Mouse (Mus musculus) 416B (cell line): ENCODE measurements at regions not wholly inside any gene's neighbourhood (a gene's known extent, or its start where the extent isn't known, plus 50 kb on each side); places are given as distances from the start of the nearest gene placed in this dataset.

Source experiments
- DNase-seq: peaks from one replicate; pipeline ENCODE4 v3.0.0; 2011; ENCODE audit warnings: low read depth

DNA sequence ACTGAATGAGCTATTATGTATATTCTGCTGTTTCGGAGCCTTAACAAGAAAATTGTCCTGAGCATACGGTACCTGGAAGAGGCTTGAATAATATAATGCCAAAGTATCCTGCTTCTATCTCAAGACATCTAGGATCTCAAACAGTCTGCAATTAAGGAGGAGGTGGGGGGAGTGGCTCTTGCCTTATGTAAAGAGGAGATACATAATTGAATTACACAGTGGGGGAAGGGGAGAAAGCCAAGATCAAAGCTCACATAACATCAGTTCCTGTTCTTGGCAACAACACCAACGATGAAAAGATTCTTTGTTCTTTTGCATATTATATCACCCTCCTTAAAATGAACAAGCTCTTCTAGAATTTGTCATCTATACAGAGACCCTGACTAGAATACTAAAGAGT, 512.4 kb upstream of the Zeb2 start:
- no peak for DNase-seq

DNA sequence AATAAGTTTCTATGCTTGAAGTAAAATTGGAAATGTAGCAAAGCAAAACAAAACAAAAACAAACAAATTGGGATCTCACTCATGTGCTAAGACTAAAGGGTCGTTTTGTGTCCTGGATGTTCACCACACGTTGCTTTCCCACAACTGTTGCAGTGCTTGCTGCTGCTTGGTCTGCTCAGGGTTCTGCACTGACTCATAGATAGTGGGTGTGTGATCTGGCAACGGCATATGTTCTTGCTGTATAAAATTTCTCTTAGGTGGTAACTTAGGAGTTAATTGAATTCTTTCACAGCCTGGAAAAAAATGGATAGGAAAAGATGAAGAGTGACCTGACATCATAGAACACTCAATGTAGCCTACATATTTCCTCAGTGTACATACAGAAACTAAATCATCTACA, 505.9 kb upstream of the Zeb2 start:
- no peak for DNase-seq

DNA sequence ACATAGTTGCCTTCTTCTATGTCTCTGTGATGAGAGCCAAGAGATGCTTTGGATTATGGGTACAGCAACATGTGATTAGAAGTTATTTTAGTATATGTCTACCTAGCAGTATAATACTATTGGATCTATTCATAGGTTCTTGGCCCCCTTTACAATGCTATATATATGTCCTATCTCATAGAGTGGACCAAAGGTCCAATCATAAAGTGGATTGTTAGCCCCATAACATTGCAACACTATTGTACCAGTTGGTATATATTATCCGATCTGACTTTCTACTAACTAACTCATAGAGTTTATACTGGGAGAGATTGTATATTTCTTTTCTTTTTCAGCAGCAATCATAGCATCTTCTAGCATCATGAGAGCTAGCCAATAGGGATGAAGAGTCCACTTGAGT, 491.7 kb upstream of the Zeb2 start:
- DNase-seq: no peak

DNA sequence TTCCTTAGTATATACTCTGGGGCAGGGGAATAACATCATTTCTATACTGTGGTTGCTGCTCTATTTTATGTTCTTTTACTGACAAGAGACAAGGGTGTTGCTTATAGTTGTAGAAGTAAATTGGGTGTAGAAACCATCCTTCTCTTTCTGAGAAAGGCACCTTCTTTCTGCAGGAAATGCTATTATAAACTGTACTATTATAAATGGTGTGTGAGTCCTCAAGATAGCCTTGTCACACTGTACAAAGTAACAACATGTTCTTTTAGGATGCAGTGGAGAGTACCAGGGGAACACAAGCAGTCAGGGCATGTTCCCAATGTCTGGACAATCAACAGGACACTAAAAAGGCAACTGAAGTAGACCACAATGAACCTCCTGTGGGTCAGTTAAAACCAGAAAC, 490.2 kb upstream of the Zeb2 start:
- no peak for DNase-seq

DNA sequence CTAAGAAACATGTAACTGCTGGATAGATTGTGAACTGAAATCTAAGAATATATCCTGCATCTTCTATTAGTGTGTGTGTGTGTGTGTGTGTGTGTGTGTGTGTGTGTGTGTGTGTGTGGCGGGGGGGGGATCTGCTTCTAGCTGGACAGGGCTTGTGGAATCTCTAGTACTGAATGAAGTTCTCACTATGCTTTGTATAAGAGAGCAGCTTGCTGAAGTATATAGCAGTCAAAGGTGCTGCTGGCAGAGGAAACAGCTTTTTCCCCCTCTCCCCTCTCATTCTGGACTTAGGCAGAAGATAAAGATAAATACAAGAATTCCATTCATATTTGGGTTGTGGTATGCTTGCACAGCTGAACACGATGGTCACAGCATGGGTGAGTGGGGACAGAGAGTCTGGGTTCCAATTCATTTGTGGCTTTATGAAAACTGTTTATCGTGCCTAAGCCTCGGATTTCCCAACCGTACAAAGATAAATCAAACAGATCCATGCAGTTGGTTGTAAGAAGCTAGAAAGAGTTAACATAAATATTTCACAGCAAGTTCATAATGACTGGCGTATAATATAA, 484.2 kb upstream of the Zeb2 start:
- DNase-seq: no peak

DNA sequence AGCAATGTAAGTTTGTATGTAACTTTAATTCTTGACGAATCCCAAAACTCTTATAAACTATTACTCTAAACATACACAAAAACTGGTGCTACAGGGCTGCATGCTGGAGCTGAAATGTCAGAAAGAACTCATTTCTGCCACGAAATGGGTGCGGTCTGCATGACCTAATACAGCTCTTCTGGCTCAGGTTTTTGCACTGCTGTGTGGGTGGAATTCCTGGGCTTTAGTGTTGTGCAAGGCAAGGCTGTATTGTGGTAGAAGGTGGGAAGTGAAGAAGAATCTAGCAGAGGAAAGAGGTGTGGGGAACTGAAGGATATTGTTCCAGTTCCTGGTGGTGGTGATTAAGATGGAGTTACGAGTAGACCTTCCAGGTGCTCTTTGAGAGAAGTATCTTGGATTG, 476.6 kb upstream of the Zeb2 start:
- no peak for DNase-seq

DNA sequence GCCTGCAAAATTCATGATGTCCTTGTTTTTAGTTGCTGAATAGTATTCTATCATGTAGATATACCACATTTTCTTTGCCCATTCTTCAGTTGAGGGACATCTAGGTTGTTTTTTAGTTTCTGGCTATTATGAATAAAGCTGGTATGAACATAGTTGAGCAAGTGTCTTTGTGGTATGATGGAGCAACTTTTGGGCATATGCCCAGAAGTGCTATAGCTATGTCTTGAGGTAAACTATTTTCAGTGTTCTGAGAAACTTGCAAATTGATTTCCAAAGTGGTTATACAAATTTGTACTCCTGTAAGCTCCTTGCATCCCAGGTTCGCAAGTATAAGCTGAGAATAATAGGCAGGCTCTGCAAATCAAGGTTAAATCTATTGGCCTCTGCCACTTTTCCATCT, 473.8 kb upstream of the Zeb2 start:
- peak; percentile 55 for DNase-seq

DNA sequence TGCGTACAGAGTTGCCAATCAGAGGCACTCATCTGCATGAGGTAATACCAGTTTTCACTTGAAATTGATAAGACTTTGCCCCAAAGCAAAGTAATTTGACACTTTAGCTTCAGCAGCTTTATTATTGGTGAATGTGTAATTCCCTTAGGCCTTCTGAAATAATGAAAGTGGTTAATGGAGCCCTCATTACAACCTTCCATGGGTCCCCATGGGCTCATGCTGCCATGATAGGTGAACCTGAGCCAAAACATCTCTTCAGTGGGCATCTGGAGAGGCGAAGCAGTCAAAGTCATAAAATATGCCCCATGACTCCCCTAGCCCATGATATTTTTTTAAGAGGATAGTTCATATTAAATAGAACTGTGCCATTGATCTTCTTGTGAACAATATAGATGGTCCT, 471.1 kb upstream of the Zeb2 start:
- no peak for DNase-seq

DNA sequence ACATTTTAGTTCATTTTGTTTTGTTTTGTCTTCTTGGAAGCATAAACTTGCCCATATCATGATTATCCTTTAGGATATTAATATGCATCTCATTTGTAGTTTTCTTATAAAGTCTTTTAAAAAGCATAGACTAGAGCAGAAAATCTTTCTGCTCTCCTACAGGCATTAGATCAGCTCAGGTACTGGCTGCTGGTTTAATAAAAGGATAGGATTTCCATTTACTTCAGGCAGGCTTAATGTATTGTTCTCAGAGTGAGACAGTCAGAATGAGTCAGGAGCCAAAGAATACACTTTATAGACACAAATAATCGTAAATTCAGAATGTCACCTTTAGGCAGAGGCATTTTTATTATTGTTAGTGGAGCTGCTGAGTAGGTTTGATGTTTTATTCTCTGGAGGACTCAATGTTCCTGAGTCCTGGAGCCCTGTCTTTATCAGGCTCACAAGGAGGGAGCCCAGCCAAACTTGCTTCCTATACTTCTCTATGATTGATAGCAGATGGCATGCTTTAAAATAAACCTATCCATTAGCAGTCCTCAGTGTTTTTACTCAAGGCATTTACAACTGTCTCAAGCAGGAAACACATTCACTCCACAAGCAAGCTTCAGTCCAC, 469.5 kb upstream of the Zeb2 start:
- no peak for DNase-seq

DNA sequence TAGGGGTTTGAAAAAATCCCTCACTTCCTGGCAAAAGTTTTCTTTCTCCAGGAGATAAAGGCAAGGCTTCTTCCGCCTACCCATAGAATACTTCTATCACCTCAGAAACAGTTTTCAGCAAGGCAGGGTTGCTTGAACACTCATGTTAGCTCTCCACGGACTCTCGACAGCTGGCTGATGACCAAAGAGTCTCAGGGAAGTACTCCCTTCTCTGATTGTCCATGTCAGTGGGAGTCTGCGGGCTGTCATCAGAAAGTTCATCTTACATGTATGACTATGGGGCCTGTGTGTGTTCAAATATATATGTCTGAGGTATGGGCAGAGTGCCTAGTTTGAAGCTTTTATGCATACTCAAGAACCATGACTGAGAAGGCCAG, 464.3 kb upstream of the Zeb2 start:
- DNase-seq: no peak

DNA sequence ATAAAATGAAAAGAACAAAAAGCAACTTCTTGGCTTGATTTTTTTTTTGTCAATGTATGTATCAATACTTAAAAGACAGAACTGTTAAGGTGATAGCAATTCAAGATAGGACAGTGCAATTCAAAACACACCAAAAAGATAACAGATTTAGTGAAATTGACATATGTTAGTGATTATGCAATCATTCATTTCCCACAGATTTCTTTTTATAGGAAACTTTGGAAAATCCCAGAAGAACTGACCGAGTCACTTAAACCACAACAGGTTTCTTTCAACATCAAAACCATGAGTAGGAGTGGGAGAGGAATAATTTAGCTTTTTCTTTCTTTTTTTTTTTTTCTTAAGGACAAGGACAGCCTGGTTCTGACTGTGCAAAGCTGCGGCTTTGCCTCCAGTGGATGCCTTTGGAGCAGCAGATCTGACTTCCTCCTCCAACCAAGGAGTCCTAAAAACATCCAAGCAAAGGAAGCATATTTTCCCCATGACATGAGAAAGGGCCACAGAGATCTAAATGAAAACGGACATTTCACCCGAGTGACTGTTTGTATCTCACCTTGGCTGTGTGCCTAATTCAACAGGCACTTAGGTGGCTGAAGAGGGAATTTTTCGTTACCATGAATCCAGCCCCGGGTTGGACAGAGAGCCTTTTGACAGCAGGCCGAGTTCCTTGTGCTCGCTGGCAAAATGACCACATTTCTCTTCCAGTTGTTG, 463.8 kb upstream of the Zeb2 start:
- no peak for DNase-seq

DNA sequence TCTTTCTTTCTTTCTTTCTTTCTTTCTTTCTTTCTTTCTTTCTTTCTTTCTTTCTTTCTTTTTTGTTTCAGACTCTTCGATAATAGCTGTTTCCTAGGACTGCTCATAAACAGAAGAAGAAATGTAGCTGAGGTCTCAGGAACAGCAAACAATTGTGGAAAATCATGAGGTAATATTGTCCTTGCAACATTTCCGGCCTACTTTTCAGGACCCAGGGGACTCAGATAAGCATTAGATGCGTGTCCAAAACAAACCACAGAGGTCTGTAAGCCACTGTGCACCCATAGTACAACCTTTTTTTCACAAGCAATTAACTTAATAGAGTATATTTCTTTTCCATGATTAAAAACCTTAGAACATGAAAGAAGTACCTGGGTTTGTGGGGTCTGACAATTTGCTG, 455.7 kb upstream of the Zeb2 start:
- peak; percentile 56 for DNase-seq

DNA sequence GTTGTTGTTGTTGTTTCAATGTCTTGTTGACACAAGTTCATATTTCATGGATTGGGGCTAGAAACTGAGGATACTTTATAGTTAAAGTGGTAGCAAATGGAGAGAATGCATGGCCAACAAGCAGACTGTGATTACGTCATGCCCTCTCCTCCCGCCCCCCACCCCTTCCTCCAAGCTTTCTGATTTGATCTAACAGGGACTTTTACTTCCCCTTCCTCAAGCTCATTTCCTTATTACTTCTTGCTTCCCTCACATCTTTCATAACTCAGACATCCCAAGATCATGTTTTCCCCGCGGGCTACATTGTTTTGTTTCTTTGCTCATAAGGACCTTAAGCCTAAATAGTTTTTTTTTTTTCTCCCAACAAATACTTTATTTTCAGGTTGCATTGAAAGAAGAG, 437.5 kb upstream of the Zeb2 start:
- DNase-seq: no peak

DNA sequence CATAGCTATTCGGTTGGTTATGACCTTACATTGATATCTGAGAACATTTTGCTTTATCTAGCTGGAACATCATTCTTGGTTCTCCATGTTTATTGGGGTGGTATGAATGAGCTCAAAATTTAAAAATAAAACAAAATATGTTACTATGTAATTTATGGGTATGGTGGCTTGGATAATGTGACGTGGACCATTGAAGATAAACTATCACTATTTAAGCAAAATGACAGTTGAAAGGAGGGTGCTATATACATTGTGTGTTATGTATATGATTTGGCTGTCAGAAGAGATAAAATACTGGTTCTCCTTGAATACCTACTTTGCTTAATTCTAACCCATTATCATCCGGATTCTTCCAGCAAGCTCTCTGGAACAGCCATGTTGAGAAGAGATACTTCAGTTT, 424.2 kb upstream of the Zeb2 start:
- DNase-seq: no peak

DNA sequence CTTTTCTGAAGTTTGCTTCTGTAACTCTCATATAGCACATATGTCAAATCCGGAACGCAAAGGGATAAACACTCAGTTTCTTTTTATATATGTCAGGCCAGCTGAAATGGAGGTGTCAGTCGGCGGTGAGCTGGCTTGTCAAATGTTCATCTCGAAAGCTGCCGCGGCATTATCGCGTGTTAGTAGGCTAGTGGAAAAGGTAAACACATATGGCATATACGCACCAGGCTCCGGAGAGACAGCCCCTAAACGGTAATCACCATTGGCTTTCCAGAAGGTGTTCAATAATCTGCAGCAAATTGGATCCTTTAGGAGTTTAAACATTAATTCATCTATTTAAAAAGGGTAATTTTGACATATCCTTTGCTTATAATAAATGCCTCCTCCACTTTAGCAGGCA, 421.8 kb upstream of the Zeb2 start:
- DNase-seq: no peak

DNA sequence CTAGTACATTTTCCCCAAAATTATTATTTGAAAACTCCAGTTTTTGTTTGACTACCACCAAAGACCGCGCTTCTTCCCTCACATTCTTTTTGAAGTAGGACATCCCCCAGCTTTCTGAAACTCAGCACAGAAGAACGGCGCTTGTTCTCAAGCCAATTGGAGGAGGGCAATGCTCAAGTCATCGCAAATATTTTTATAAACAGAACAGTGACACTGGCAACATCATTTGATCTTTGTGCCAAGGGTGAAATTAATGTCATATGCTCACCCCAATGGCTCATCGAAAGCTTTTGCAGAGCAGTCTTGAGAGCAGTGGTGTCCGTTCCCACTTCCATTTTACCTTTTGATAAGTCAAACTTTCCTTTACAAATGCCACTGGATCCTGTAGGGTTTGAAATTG, 420.5 kb upstream of the Zeb2 start:
- no peak for DNase-seq

DNA sequence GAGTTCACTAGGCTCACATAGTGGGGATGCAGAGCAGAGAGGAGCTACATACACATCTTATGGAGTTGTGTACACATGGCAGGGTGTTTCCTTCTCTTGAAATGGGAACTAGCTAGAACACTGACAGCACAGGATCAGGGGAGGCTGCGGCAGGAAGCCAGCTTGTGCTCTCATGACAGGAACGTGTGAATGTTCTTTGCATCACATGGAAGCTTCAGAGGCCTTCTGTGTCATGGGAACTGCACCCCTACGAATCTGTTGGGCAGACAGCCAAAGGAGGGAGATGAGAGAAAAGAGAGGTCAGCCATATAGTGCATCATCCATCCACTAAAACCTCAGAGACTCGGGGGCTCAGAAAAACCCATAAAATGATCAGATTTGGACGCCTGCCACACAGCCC, 417.6 kb upstream of the Zeb2 start:
- DNase-seq: no peak

DNA sequence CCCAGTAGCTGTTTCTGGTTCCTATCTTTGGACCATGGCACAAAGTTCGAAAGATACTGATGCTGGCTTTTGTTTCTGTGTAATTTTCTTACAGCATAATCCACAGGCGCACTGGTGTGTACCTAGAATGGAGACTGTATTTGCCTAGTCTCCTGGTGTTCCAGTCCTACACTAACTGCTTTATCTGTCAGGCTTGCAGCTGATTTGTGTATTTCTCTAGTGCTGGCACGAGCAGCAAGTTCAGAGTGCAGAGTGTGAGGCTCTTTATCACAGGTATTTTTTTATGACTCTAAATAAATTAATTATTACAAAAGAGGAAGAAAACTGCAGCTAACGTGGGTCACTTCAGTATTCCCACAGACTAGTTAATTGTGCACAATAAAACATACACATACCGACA, 405.1 kb upstream of the Zeb2 start:
- no peak for DNase-seq

DNA sequence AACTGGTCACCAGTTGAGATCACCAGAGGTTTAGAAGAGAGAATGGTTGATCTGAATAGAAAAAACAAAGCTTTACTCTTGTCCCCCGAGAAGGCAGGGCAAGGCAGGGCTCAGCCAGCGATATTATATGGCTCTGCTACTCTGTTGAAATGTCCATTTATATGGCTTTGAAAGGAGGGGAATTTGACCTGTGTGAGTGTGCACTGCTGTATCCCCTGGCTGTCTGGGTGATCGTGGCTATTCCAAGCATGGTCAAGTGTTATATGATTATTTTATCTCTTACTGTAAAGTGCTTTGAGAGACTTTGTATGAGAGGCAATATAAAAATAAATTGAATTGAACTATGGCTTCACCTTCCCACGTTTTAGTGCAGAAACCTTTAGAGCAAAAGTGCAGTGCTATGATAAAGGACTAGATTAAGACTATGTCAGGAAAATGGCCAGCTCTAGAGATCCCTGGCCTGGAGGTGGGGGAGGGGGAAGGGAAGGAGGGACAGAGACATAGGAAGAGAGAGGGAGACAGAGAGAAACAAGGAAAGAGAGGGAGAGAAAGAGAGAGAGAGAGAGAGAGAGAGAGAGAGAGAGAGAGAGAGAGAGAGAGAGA, 402.5 kb upstream of the Zeb2 start:
- DNase-seq: no peak

DNA sequence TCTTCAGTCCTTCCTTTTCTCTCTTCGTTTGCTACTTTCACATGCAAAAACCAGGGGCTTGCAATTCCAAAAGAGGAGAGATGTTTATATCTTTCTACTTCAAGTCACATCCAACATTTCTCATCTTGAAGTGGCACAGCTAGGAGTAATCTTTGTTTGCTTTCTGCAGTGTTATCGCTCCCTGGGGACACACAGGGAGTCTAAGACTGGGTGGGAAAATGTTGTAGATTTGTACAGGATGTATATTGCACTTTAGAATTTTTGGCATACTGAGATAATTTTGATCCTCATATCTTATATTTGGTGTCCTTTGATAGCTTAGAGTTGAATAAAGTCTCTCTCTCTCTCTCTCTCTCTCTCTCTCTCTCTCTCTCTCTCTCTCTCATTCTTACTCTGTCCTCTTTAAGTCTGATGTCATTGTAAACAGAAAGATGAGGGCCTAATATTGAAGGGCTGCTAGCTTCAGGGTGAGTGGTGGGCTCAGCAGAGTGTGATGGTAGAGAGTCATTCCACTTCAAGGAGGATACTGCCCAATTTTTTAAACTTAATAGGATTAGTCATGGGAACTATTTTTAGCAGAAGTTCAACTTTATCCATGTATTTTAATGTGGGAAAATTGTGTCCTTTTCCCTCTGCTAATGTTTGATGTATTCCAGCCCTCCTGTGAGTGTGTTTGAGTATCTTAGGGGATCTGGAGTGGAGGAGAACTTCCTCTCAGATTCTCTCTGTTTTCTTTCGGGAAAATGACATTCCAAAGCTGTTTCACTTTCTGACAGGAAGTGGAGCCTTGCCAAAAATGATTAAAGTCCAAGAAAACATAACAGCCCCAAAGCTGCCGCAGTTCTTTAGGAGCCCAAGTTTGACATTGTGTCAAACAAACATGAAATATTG, 397.3 kb upstream of the Zeb2 start:
- DNase-seq: no peak

DNA sequence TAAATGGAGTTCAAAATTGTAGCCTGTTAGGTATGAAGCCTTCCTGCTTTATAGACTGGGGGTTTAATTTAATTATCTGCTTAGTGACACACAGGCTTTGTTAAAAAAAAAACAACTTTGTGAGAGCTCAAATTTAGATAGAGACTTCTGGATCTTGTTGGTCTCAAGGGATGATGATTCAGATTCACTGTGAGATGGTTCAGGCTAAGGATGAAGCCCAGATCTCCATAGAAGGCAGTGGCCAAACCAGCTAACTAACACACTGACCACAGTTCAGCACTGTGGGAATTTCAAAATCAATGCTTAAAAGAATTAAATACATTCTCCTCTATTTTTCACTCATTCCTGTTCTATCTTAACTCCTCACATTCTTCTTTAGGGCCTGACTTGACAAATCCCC, 395.7 kb upstream of the Zeb2 start:
- no peak for DNase-seq

DNA sequence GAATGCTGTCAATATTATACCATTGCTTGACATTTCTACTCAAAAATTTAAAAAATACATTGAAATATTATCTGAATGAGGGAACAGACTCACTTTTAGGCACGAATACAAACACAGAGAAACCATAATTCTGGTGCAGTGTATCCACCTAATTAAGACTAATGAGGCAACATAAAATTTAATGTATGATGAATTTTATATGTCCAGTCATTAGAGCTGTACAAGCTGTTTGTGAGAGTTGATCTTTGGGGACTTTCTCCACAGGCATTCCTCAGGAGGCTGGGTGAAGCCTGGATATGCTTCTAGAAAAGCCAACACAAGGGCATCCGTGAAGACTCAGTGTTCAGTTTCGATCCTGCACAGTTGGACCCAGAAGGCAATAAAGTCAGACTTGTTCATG, 394.6 kb upstream of the Zeb2 start:
- no peak for DNase-seq

DNA sequence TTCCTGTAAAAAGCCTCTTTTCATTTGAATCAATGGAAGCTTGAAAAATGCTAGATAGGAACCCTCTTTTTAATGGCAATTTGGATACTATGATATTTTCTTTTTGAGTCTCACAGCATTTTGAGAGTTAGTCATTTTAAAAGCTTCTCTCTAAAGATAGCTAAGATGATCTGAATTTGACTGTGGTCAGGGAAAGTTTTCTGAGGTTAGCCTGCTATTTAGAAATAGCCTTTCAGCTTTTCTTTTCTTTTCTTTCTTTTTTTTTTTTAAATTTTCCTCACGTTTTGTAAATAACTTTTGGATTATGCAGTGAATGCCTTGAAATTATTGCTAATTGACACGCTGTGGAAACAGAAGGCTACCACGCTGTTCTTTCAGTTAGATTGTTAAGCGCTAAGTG, 387.3 kb upstream of the Zeb2 start:
- DNase-seq: no peak
